Mouse (Mus musculus) G1E (cell line): ENCODE results near the gene Nat14. TPM values are rescaled to one million over a fixed set of nuclear protein-coding genes. Genes with fewer than 3 reads are reported as not detected.

Source experiments
- ATAC-seq: 2 replicates; pipeline ENCODE4 v1.8.0; 2016; ENCODE audit warnings: mild to moderate bottlenecking; ENCODE audit not compliant: insufficient number of reproducible peaks, poor library complexity, low FRiP score, severe bottlenecking; ENCODE audit errors: extremely low read depth
- DNase-seq: peaks from one replicate; pipeline ENCODE4 v3.0.0; 2012; ENCODE audit warnings: low spot score
- H3K27me3 ChIP-seq: 2 replicates; pipeline ENCODE4 v1.6.1; 2012; ENCODE audit warnings: mild to moderate bottlenecking, low read length, inconsistent platforms; ENCODE audit not compliant: insufficient read depth
- H3K36me3 ChIP-seq: replicated peaks from 2 replicates; pipeline ENCODE3; 2012; ENCODE audit warnings: mild to moderate bottlenecking, inconsistent platforms
- H3K4me1 ChIP-seq: 2 replicates; pipeline ENCODE4 v1.6.1; 2012; ENCODE audit warnings: low read depth, low read length, inconsistent platforms, mixed read lengths; ENCODE audit not compliant: insufficient read depth
- H3K4me3 ChIP-seq: 2 replicates; pipeline ENCODE4 v1.5.1; 2012; ENCODE audit warnings: low read depth, mild to moderate bottlenecking, inconsistent platforms, low read length, moderate library complexity, mixed read lengths
- H3K9me3 ChIP-seq: replicated peaks from 2 replicates; pipeline ENCODE4 v1.6.1; 2012; ENCODE audit warnings: inconsistent platforms
- CTCF ChIP-seq: IDR thresholded peaks from 2 replicates; pipeline ENCODE4 v1.5.1; 2012; ENCODE audit warnings: low read depth, low read length, inconsistent platforms, mixed read lengths
- GATA1 ChIP-seq: IDR thresholded peaks from 2 replicates; pipeline ENCODE4 v1.6.1; 2012; ENCODE audit warnings: borderline replicate concordance, low read length, inconsistent platforms, mixed read lengths
- GATA2 ChIP-seq: IDR thresholded peaks from 2 replicates; pipeline ENCODE4 v1.6.1; 2012; ENCODE audit warnings: low read depth, low read length, inconsistent platforms, borderline replicate concordance
- POLR2AphosphoS5 ChIP-seq: IDR thresholded peaks from 2 replicates; pipeline ENCODE4 v1.6.1; 2012; ENCODE audit warnings: low read depth, low read length, inconsistent platforms; ENCODE audit not compliant: insufficient replicate concordance
- TAL1 ChIP-seq: conservative IDR thresholded peaks from 2 replicates; pipeline ENCODE4 v1.6.1; 2012; ENCODE audit warnings: low read depth, low read length, inconsistent platforms, mixed read lengths
- polyA plus RNA-seq: library from polyadenylated mRNA; stranded (reverse); fragments of >175 nt; gene quantifications from 2 replicates; pipeline ENCODE4 v1.2.3, GENCODE M21; 2012
- total RNA-seq, 2 experiments: library from RNA; stranded (forward) in 1 of 2; stranded (reverse) in 1 of 2; fragments of 200-1000 nt in 1 of 2; fragments of >200 nt in 1 of 2; fragmentation: Nextera tagmentation in 1 of 2; gene quantifications; 2 replicates each; pipeline ENCODE4 v1.2.3; 2014 to 2017

The Nat14 gene
- total and polyA plus RNA-seq, 3 experiments, result 0.85 to 3.6 (median 1.1) TPM

DNA sequence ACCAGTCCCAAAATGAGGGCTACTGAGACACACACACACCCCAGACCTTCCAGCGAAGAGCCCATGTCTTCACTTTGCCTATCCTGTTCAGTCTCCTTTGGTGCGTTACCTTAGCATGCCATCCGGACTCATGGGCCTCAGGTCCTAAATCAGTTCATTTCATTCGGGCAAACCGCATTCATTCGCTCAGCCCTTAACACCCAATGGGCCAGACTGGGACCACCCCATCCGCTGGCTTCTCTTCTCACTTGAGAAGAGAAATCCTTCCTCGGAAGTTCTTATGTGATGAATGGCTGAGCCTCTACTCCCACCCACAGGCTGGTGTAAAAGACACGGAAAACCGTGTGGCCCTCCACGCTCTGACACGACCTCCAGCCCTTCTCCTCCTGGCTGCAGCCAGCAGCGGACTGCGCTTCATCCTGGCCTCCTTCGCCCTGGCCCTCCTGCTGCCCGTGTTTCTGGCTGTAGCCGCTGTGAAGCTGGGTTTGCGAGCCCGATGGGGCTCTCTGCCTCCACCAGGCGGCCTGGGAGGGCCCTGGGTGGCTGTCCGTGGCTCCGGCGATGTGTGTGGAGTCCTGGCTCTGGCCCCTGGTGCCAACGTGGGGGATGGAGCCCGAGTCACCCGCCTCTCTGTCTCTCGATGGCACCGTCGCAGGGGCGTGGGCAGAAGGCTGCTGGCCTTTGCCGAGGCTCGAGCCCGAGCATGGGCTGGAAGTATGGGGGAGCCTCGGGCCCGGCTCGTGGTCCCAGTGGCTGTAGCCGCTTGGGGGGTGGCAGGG, 1.9 kb downstream of the Nat14 start:
- Histone ChIP-seq H3K4me3 (no peak overlapping the region), H3K27me3 (peaks cover 39% of the 10 kb centered on the region), H3K4me1 (peaks cover 32% of the 10 kb centered on the region), H3K9me3 (peaks cover 6% of the 10 kb centered on the region; the same call in 1 of the 2 replicates), H3K36me3 (peaks cover 29% of the 10 kb centered on the region)
- no peak for DNase-seq
- TF ChIP-seq GATA2 (no peak), GATA1 (no peak), CTCF (no peak), POLR2AphosphoS5 (no peak), TAL1 (no peak)
- ATAC-seq, result no peak

DNA sequence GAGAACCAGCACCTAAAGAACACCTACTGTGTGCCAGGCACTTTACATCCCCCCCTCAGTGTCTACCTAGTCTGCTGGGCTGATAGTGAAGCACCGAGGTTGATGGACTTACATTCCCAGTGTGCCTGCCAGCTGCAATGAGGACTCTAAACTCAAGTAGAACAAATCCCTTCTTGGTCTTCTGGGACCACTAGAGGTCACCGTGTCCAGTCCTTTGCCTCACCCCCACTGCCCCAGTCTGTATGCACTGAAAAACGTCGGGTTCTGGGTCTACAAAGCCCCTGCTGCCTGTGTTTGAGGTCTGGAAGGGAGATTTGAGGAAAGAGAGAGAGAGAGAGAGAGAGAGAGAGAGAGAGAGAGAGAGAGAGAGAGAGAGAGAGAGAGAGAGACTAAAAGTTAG, 2.7 kb downstream of the Nat14 start:
- Histone ChIP-seq H3K4me1 (peaks cover 27% of the 10 kb centered on the region), H3K36me3 (peaks cover 22% of the 10 kb centered on the region), H3K9me3 (peaks cover 6% of the 10 kb centered on the region; the same call in 1 of the 2 replicates), H3K27me3 (peaks cover 43% of the 10 kb centered on the region), H3K4me3 (no peak overlapping the region)
- DNase-seq, result no peak
- ATAC-seq, result no peak
- TF ChIP-seq GATA1 (no peak), POLR2AphosphoS5 (no peak), TAL1 (no peak)

DNA sequence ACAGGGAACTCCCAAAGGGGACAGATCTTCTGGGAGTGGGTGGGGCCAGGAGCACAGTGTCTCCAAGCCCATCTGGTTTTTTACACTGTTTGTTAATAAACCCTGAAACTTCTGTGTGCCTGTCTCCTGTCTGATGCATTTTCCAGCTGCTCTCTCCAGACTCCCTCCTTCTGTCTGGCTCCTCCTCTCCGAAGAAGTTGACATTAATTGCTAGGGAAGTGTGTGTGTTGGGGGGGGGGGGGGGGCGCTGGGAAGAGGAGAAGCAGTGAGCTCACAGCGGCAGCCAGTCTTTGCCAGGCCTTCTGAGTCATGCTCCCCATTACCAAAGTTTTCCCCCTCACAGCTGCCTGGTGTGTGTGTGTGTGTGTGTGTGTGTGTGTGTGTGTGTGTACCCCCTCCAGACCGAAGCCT, 3.1 kb downstream of the Nat14 start:
- Histone ChIP-seq H3K4me3 (no peak overlapping the region), H3K4me1 (peaks cover 23% of the 10 kb centered on the region), H3K36me3 (peaks cover 18% of the 10 kb centered on the region), H3K27me3 (peaks cover 46% of the 10 kb centered on the region), H3K9me3 (0 out of 2 replicates have a peak, but pooled peaks cover 3% of the 10 kb centered on the region)
- no peak for DNase-seq
- ATAC-seq, result no peak
- no peak for TF ChIP-seq POLR2AphosphoS5
- TF ChIP-seq GATA1, result no peak
- TF ChIP-seq CTCF, result no peak
- no peak for TF ChIP-seq GATA2
- TF ChIP-seq TAL1, result no peak

DNA sequence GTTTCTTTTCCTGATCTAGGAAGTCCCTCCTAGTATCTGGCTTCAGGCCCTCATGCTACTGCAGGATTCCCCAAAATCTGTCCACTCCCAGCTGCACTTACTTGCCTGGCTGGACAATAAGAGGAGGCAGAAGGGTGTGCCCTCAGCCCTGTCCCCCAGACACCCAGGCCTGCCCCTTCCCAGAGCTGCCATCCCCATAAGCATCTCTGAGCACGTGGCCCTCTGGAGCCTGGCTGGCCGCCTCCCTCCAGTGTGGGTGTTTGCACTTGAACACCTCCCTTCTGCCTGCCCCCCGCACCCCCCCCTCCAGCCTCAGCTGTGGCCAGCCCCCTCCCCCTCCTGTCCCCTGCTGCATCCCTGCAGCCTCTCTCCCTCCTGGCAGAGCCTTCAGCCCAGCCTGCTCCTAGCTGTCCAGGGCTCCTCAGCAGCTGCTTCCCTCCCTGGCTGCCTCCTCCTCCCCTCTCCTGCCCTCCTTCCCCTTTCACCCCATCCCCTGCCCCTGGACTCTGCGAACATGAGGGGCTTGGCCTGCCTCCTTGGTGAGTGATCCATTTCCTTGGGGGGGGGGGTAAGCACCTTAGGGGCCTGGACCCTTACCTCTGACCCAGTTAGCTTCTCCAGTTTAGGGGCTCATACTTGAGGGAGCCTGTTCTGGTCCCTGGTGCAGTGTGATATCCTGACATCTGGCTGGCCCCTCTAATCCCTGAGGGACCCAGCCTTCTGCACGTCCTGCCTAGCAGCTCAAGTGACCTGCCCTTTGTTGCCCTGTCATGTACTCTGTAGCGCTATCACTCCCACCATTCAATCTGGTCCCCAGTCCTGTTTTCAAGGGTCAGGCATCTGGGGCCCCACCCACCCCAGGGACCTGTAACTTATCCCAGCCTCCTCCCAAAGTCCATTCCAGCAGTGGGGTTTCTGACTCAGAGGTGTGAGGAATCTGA, 3.9 kb downstream of the Nat14 start, which contains the start of gene Ssc5d:
Gene Ssc5d (plus strand): TSS at position 345 of the 941 bp plus-strand sequence.
- Histone ChIP-seq H3K9me3 (no peaks in the 10 kb centered on the region), H3K4me3 (no peak within 1 kb of the TSS), H3K36me3 (peaks cover 10% of the 10 kb centered on the region), H3K27me3 (peaks cover 51% of the 10 kb centered on the region), H3K4me1 (peaks cover 21% of the 10 kb centered on the region)
- DNase-seq (no peak), ATAC-seq (no peak)
- TF ChIP-seq GATA2 (no peak), TAL1 (no peak), POLR2AphosphoS5 (no peak), GATA1 (no peak), CTCF (no peak)

DNA sequence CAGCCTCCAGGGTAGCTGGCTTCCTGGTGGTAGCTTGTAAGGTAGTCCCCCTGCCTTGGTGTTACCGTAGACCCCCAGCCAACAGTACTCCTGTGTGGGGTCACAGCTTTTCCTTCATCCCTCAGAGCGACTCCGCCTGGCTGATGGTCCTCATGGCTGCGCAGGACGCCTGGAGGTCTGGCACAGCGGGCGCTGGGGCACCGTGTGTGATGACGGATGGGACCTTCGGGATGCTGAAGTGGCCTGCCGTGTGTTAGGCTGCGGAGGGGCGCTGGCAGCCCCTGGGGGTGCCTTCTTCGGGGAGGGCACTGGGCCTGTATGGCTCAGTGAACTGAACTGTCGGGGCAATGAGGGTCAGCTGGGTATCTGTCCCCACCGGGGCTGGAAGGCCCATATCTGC, 5.0 kb downstream of the Nat14 start:
- Histone ChIP-seq H3K27me3 (peaks cover 56% of the 10 kb centered on the region), H3K4me3 (no peak overlapping the region), H3K36me3 (no peaks in the 10 kb centered on the region), H3K4me1 (peaks cover 15% of the 10 kb centered on the region), H3K9me3 (no peaks in the 10 kb centered on the region)
- TF ChIP-seq GATA1 (no peak), CTCF (no peak), POLR2AphosphoS5 (no peak), TAL1 (no peak), GATA2 (no peak)
- ATAC-seq (no peak), DNase-seq (no peak)

DNA sequence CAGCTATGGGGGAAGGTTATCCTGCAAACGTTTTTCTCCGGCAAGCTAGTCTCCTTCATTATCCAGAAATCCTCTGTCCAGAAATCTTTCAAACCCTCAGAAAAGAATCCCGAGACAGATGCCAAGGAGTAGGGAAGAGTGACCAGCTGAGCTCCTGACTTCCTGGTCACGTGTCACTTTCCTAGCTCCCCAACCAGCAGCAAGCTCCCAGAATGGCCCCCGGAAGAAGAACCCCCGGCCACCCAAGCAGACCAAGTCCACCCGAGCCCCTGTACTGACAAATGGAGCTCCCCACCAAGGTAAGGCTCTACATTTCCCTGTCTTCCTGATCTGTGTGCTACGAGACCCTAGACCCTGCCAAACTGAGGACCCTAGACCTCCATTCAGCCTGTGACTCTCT, 5.9 kb downstream of the Nat14 start:
- TF ChIP-seq GATA2, result no peak
- no peak for TF ChIP-seq POLR2AphosphoS5
- no peak for TF ChIP-seq GATA1
- no peak for TF ChIP-seq CTCF
- no peak for TF ChIP-seq TAL1
- DNase-seq (no peak), ATAC-seq (no peak)
- peaks cover 11% of the 10 kb centered on the region for H3K4me1 ChIP-seq
- no peaks in the 10 kb centered on the region for H3K9me3 ChIP-seq
- no peak overlapping the region for H3K4me3 ChIP-seq
- no peaks in the 10 kb centered on the region for H3K36me3 ChIP-seq
- peaks cover 57% of the 10 kb centered on the region for H3K27me3 ChIP-seq
